Comparison of ENCODE assay signal across 27 mouse cellular contexts in the genomic region with DNA sequence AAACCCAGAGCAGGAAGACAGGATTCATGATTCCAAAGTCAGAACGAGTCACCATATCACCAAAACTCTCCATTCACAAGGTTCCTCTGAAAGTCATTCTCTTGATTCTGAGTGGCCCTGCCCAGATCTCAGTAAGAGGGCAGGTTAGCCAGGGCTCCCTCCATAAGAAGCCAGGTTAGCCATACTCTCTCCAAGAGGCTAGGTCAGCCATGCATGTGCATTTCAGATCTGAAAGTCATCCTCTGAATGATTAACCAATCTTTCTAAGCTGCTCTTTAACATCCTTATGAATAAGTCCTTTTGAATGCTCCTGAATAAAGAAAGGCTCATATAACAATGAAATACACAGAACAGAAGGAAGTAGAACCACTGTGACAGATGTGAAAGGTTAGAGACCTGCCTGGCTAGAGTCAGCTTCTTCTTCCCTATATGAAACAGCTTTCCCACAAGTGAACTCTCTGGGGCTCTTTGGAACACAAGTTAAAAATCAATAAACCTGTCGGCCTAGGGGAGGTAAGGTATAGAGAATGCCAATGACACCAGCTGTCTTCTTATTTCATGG. TPM values are rescaled to one million over a fixed set of nuclear protein-coding genes. Genes with fewer than 3 reads are reported as not detected.
DNase-seq lines count a peak whose midpoint lies in the region; ATAC-seq and TF ChIP-seq lines count a peak whose summit lies in the region.
"Had no signal": no experiment of that assay in that cellular context is flagged by ENCODE, and none has a peak within 500 bp of the region (broad histone marks: within the 10 kb centered on the region; RNA-seq: fewer than 3 reads in every experiment).

No protein-coding gene starts in this region.

- peaks cover 36% of the 10 kb centered on the region for H3K36me3 ChIP-seq in heart, adult 2 months (ENCODE audit: control insufficient read depth, insufficient read depth, low read length)
- peaks cover 13% of the 10 kb centered on the region; the same call in 1 of the 2 replicates for H3K36me3 ChIP-seq in kidney, postnatal 0 days (ENCODE audit: insufficient read depth, low read length)
- H3K36me3 ChIP-seq in MEL (ENCODE audit: control insufficient read depth in 1 of 2, insufficient read depth in 2 of 2, low read length in 2 of 2) = peaks cover 45 to 63% of the 10 kb centered on the region in 2 experiments

- H3K79me2 ChIP-seq in heart, adult 2 months (replicated peaks; ENCODE audit: control insufficient read depth, insufficient read depth, low read length) = peaks cover 6% of the 10 kb centered on the region
- H3K79me2 ChIP-seq in MEL (ENCODE audit: control insufficient read depth, insufficient read depth, low read length, poor library complexity) = peaks cover 11% of the 10 kb centered on the region

- no peak for TF ChIP-seq RAD21 in MEL (IDR thresholded peaks at IDR 0.05; ENCODE audit: low read depth, low read length)

- TF ChIP-seq POLR2A in heart, adult 2 months (IDR thresholded peaks at IDR 0.05; ENCODE audit: insufficient read depth, low read depth, low read length) = no peak
- no peak for TF ChIP-seq POLR2A in MEL (IDR thresholded peaks at IDR 0.05; ENCODE audit: control insufficient read depth in 1 of 2, insufficient read depth in 1 of 2, low read depth in 1 of 2, low read length in 2 of 2, poor library complexity in 1 of 2)

- 73% methylated on average over 2 of the region's 2 CpGs for WGBS in heart, adult 2 months
- 68% methylated on average over 2 of the region's 2 CpGs for WGBS in kidney, postnatal 0 days
- WGBS in large intestine, adult 2 months = 31% methylated on average over 2 of the region's 2 CpGs

- peak overlapping the region; percentile 54 for H3K27ac ChIP-seq in heart, adult 2 months
- peak overlapping the region; percentile 58 for H3K27ac ChIP-seq in kidney, postnatal 0 days
- peak overlapping the region; percentile 98 for H3K27ac ChIP-seq in MEL (ENCODE audit: control insufficient read depth, low read depth, low read length)
- H3K27ac ChIP-seq: hindbrain, embryonic 14.5 days; left cerebral cortex, adult 2 months; limb, embryonic 13.5 days; midbrain, embryonic 12.5 days; neural tube, embryonic 13.5 days had no signal

- TF ChIP-seq EP300 in heart, adult 2 months (IDR thresholded peaks at IDR 0.05; ENCODE audit: insufficient read depth, low read depth, low read length) = no peak
- no peak for TF ChIP-seq EP300 in MEL (IDR thresholded peaks at IDR 0.05; ENCODE audit: low read depth in 1 of 2, low read length in 2 of 2)

- intact Hi-C loops in heart, adult 2 months (cut with DNase I) = no loop called here
- intact Hi-C loops in heart, postnatal 10 days (cut with DNase I) = no loop called here

- peaks cover 18% of the 10 kb centered on the region for H3K4me1 ChIP-seq in heart, adult 2 months (ENCODE audit: control insufficient read depth, insufficient read depth, low read length)
- peaks cover 6% of the 10 kb centered on the region; the same call in 1 of the 2 replicates for H3K4me1 ChIP-seq in kidney, postnatal 0 days (replicated peaks; ENCODE audit: insufficient read depth, low read length)
- H3K4me1 ChIP-seq in MEL (ENCODE audit: control insufficient read depth in 1 of 2, insufficient read depth in 2 of 2, low read length in 2 of 2) = peaks cover 38 to 46% of the 10 kb centered on the region in 2 experiments
- H3K4me1 ChIP-seq: limb, embryonic 13.5 days; midbrain, embryonic 12.5 days had no signal

- no peak for DNase-seq in heart, adult 2 months
- no peak for DNase-seq in heart, postnatal 10 days
- DNase-seq in kidney, postnatal 0 days (ENCODE audit: low spot score) = peak; percentile 19
- no peak for DNase-seq in kidney, adult 9 months
- no peak for DNase-seq in MEL (ENCODE audit: low read depth, low spot score)
- DNase-seq in large intestine, adult 2 months (ENCODE audit: low read depth, low spot score) = peak; percentile 76
- no peak for DNase-seq in left cerebral cortex, adult 18-20 months (ENCODE audit: low spot score in 2 of 2)
- DNase-seq in adrenal gland, adult 18-20 months (ENCODE audit: low spot score in 2 of 2) = no peak
- DNase-seq: adrenal gland, postnatal 25 days; cerebellum, adult 18-20 months; cerebellum, postnatal 10 days; forebrain, postnatal 0 days; gastrocnemius, postnatal 25 days; heart, adult 11 months; heart, postnatal 4 days; lung, embryonic 14.5 days; thymus, adult 18-20 months; thymus, postnatal 25 days had no signal

- no peak overlapping the region for H3K9ac ChIP-seq in heart, adult 2 months (ENCODE audit: low read depth, low read length)
- no peak overlapping the region for H3K9ac ChIP-seq in kidney, postnatal 0 days (ENCODE audit: low read depth, low read length)
- H3K9ac ChIP-seq in MEL (ENCODE audit: control insufficient read depth, low read depth, low read length, poor library complexity, severe bottlenecking) = peak overlapping the region; percentile 38
- H3K9ac ChIP-seq: forebrain, postnatal 0 days; hindbrain, embryonic 14.5 days; limb, embryonic 13.5 days; lung, embryonic 14.5 days; midbrain, embryonic 12.5 days; neural tube, embryonic 13.5 days had no signal

- TF ChIP-seq CTCF in heart, adult 2 months (IDR thresholded peaks at IDR 0.05) = no peak
- no peak for TF ChIP-seq CTCF in kidney, postnatal 0 days (IDR thresholded peaks at IDR 0.05; ENCODE audit: low read depth)
- no peak for TF ChIP-seq CTCF in MEL (IDR thresholded peaks at IDR 0.05 in 2 of 3, conservative IDR thresholded peaks at IDR 0.05 in 1 of 3; ENCODE audit: control insufficient read depth in 1 of 3, insufficient read depth in 1 of 3, low read depth in 2 of 3, low read length in 3 of 3, poor library complexity in 1 of 3, severe bottlenecking in 1 of 3)

- no peaks in the 10 kb centered on the region for H3K9me3 ChIP-seq in kidney, postnatal 0 days (replicated peaks; ENCODE audit: low read length)
- H3K9me3 ChIP-seq in MEL (replicated peaks; ENCODE audit: insufficient read depth, low read length) = no peaks in the 10 kb centered on the region
- H3K9me3 ChIP-seq: G1E; limb, embryonic 13.5 days; midbrain, embryonic 12.5 days; neural tube, embryonic 13.5 days had no signal

- peak; percentile 65 for ATAC-seq in kidney, postnatal 0 days (replicated peaks; ENCODE audit: low FRiP score, low read depth)
- ATAC-seq: forebrain, postnatal 0 days had no signal

- H3K27me3 ChIP-seq in heart, adult 2 months (ENCODE audit: control insufficient read depth, insufficient read depth, low read length) = no peaks in the 10 kb centered on the region
- no peaks in the 10 kb centered on the region for H3K27me3 ChIP-seq in kidney, postnatal 0 days (ENCODE audit: insufficient read depth, low read length)
- H3K27me3 ChIP-seq in MEL (ENCODE audit: control insufficient read depth in 1 of 2, insufficient read depth in 2 of 2, low read length in 2 of 2) = no peaks in the 10 kb centered on the region
- H3K27me3 ChIP-seq: limb, embryonic 13.5 days; midbrain, embryonic 12.5 days; neural tube, embryonic 13.5 days had no signal

- H3K4me3 ChIP-seq in heart, adult 2 months = no peak overlapping the region
- H3K4me3 ChIP-seq in kidney, postnatal 0 days (replicated peaks; ENCODE audit: low read depth, low read length) = no peak overlapping the region
- no peak overlapping the region for H3K4me3 ChIP-seq in MEL (ENCODE audit: control insufficient read depth in 1 of 2, insufficient read depth in 1 of 2, low read depth in 2 of 2, low read length in 2 of 2)
- H3K4me3 ChIP-seq: erythroblast, embryonic 14.5 days; left cerebral cortex, adult 2 months; limb, embryonic 13.5 days; midbrain, embryonic 12.5 days; neural tube, embryonic 13.5 days had no signal

- no peak overlapping the region for H3K4me2 ChIP-seq in kidney, postnatal 0 days (ENCODE audit: low read length)
- H3K4me2 ChIP-seq: heart, embryonic 11.5 days; hindbrain, embryonic 14.5 days; limb, embryonic 13.5 days; liver, embryonic 11.5 days; lung, embryonic 14.5 days; midbrain, embryonic 12.5 days; neural tube, embryonic 13.5 days had no signal

TF ChIP-seq in MEL, 35 proteins besides CTCF, POLR2A, EP300 and RAD21 (continues in another document):
- TF ChIP-seq SMC3 (IDR thresholded peaks at IDR 0.05; ENCODE audit: low read depth, low read length) (no peak), NRF1 (IDR thresholded peaks at IDR 0.05; ENCODE audit: insufficient read depth, low read depth, low read length, poor library complexity, severe bottlenecking) (no peak), UBTF (IDR thresholded peaks at IDR 0.05; ENCODE audit: borderline replicate concordance, insufficient read depth, low read depth, low read length) (no peak)

RNA-seq across cellular contexts. Expression of a gene that starts 10.6 kb away (rescaled TPM):
- total RNA-seq in heart, adult 2 months (2021) = 10 to 100 TPM; 51.6 to 55.2 TPM
- polyA plus RNA-seq in heart, adult 2 months (2012; rRNA removed) = 21.6 and 39.9 TPM in 2 replicates
- total RNA-seq in heart, postnatal 10 days (2021) = 10 to 100 TPM; 47.0 to 48.0 TPM
- 53.0 and 53.6 TPM in 2 replicates for polyA plus RNA-seq in kidney, postnatal 0 days (2015; fragmentation: Nextera tagmentation; extraction: Ambion mirVana)
- total RNA-seq in MEL (2012; rRNA removed) = 74.5 and 87.3 TPM in 2 replicates
- 10 to 100 TPM in 1 of 2 experiments, not detected in 1; 80.8 TPM for polyA plus RNA-seq in MEL (2012; ENCODE audit: insufficient read depth in 1 of 2, insufficient read length in 2 of 2, low read depth in 1 of 2, low replicate concordance in 2 of 2, missing spikeins in 1 of 2)
- polyA plus RNA-seq in large intestine, adult 2 months (2012; rRNA removed) = 35.8 and 41.2 TPM in 2 replicates
- 10 to 100 TPM; 60.6 to 69.4 TPM for total RNA-seq in left cerebral cortex, adult 18-20 months (2021)
- total RNA-seq in adrenal gland, adult 18-20 months (2021) = 10 to 100 TPM; 68.0 to 84.4 TPM

RNA-seq across cellular contexts. Expression of a gene that starts 51.1 kb away (rescaled TPM):
- total RNA-seq in heart, adult 2 months (2021) = 10 to 100 TPM; 21.7 to 23.4 TPM
- polyA plus RNA-seq in heart, adult 2 months (2012; rRNA removed) = 6.5 and 14.9 TPM in 2 replicates
- total RNA-seq in heart, postnatal 10 days (2021) = 10 to 100 TPM; 21.2 to 22.2 TPM
- 6.6 and 7.0 TPM in 2 replicates for polyA plus RNA-seq in kidney, postnatal 0 days (2015; fragmentation: Nextera tagmentation; extraction: Ambion mirVana)
- 26.8 and 28.9 TPM in 2 replicates for total RNA-seq in MEL (2012; rRNA removed)
- polyA plus RNA-seq in MEL (2012; ENCODE audit: insufficient read depth in 1 of 2, insufficient read length in 2 of 2, low read depth in 1 of 2, low replicate concordance in 2 of 2, missing spikeins in 1 of 2) = 10 to 100 TPM; 19.5 to 43.9 TPM
- polyA plus RNA-seq in large intestine, adult 2 months (2012; rRNA removed) = 7.7 and 10.5 TPM in 2 replicates
- total RNA-seq in left cerebral cortex, adult 18-20 months (2021) = 100 to 1,000 TPM; 139 to 148 TPM
- 10 to 100 TPM; 67.1 to 73.7 TPM for total RNA-seq in adrenal gland, adult 18-20 months (2021)

RNA-seq across cellular contexts. Expression of a gene that starts 53.6 kb away (rescaled TPM):
- 10 to 100 TPM; 21.9 to 22.5 TPM for total RNA-seq in heart, adult 2 months (2021)
- 10.3 and 22.8 TPM in 2 replicates for polyA plus RNA-seq in heart, adult 2 months (2012; rRNA removed)
- total RNA-seq in heart, postnatal 10 days (2021) = 10 to 100 TPM; 27.8 to 30.5 TPM
- polyA plus RNA-seq in kidney, postnatal 0 days (2015; fragmentation: Nextera tagmentation; extraction: Ambion mirVana) = 19.9 and 23.8 TPM in 2 replicates
- total RNA-seq in MEL (2012; rRNA removed) = not detected in 2 replicates
- under 1 TPM in 1 of 2 experiments, not detected in 1; 0.04 TPM for polyA plus RNA-seq in MEL (2012; ENCODE audit: insufficient read depth in 1 of 2, insufficient read length in 2 of 2, low read depth in 1 of 2, low replicate concordance in 2 of 2, missing spikeins in 1 of 2)
- polyA plus RNA-seq in large intestine, adult 2 months (2012; rRNA removed) = 4.7 and 10.5 TPM in 2 replicates
- 1 to 10 TPM; 7.0 to 7.2 TPM for total RNA-seq in left cerebral cortex, adult 18-20 months (2021)
- 10 to 100 TPM; 16.3 to 23.5 TPM for total RNA-seq in adrenal gland, adult 18-20 months (2021)
- polyA plus RNA-seq: erythroblast, embryonic 14.5 days; G1E had no signal

Comparison
In these comparisons a context has a peak if more than half of its experiments do, and no peak if none do; other contexts are left out.
1. DNase-seq: peak in kidney, postnatal 0 days (single experiment) and large intestine, adult 2 months (single experiment); none in heart, adult 2 months (0 of 2), heart, postnatal 10 days (0 of 2), kidney, adult 9 months (single experiment), MEL (single experiment), left cerebral cortex, adult 18-20 months (0 of 2) and adrenal gland, adult 18-20 months (0 of 2).
2. Peak in every context shown above with its lines, with median percentiles within 50 percentile points of each other: H3K27ac ChIP-seq.